Mouse (Mus musculus): ENCODE results near the gene Fam219a. TPM values are rescaled to one million over a fixed set of nuclear protein-coding genes. Genes with fewer than 3 reads are reported as not detected.

Gene Fam219a
- polyA plus RNA-seq (2014; fragmentation: Nextera tagmentation; extraction: Ambion mirVana) = 8.5 and 8.8 TPM in 2 replicates

GRCm38 (mm10) chr4:41569411-41569885 is at the start of gene Fam219a, which contains the start of gene Dnaic1:
Fam219a (minus strand) TSS chr4:41569538.
Dnaic1 (plus strand) TSS chr4:41569775.
- H3K4me3 ChIP-seq (ENCODE audit: low read depth, low read length) = peak within 1 kb of the TSS; percentile 60
- peak; percentile 98 for ATAC-seq (ENCODE audit: low FRiP score)
- peak within 1 kb of the TSS; percentile 73 for H3K4me2 ChIP-seq
- H3K4me1 ChIP-seq (ENCODE audit: control insufficient read depth, insufficient read depth, low read length) = peaks cover 25% of the 10 kb centered on the region
- no peaks in the 10 kb centered on the region for H3K27me3 ChIP-seq (ENCODE audit: control insufficient read depth, insufficient read depth, low read length)
- no peaks in the 10 kb centered on the region for H3K36me3 ChIP-seq (ENCODE audit: control insufficient read depth, insufficient read depth, low read length)
- no peaks in the 10 kb centered on the region for H3K9me3 ChIP-seq (ENCODE audit: control insufficient read depth, low read length)
- peak; percentile 99 for DNase-seq (ENCODE audit: low spot score, missing footprints)
- H3K27ac ChIP-seq (ENCODE audit: low read depth, low read length) = peak within 1 kb of the TSS; percentile 62
- WGBS = under 1% methylated on average over 41 of the region's 41 CpGs
- H3K9ac ChIP-seq (ENCODE audit: low read length) = peak within 1 kb of the TSS; percentile 59

- H3K9me3 ChIP-seq (ENCODE audit: control insufficient read depth, low read length) = no peaks in the 10 kb centered on the region
- peaks cover 26% of the 10 kb centered on the region for H3K4me1 ChIP-seq (ENCODE audit: control insufficient read depth, insufficient read depth, low read length)
- ATAC-seq (ENCODE audit: low FRiP score) = 0 out of 2 replicates have a peak, but pooled peaks have one; percentile 17
- no peak overlapping the region for H3K27ac ChIP-seq (ENCODE audit: low read depth, low read length)
- no peaks in the 10 kb centered on the region for H3K36me3 ChIP-seq (ENCODE audit: control insufficient read depth, insufficient read depth, low read length)
- DNase-seq (ENCODE audit: low spot score, missing footprints) = no peak
- H3K4me3 ChIP-seq (ENCODE audit: low read depth, low read length) = no peak overlapping the region
- H3K27me3 ChIP-seq (ENCODE audit: control insufficient read depth, insufficient read depth, low read length) = no peaks in the 10 kb centered on the region
- no peak overlapping the region for H3K9ac ChIP-seq (ENCODE audit: low read length)
- no peak overlapping the region for H3K4me2 ChIP-seq
- 66% methylated on average over 9 of the region's 9 CpGs for WGBS
Observed at GRCm38 (mm10) chr4:41615661-41616599, 46.6 kb upstream of the Fam219a start.

- Histone ChIP-seq H3K36me3 (ENCODE audit: control insufficient read depth, insufficient read depth, low read length) (no peaks in the 10 kb centered on the region), H3K4me1 (ENCODE audit: control insufficient read depth, insufficient read depth, low read length) (peaks cover 23% of the 10 kb centered on the region), H3K9me3 (ENCODE audit: control insufficient read depth, low read length) (no peaks in the 10 kb centered on the region), H3K27me3 (ENCODE audit: control insufficient read depth, insufficient read depth, low read length) (no peaks in the 10 kb centered on the region), H3K9ac (ENCODE audit: low read length) (peak overlapping the region; percentile 6; the same call in 1 of the 2 replicates), H3K27ac (ENCODE audit: low read depth, low read length) (no peak overlapping the region), H3K4me3 (ENCODE audit: low read depth, low read length) (no peak overlapping the region), H3K4me2 (no peak overlapping the region)
- ATAC-seq (ENCODE audit: low FRiP score) (peak; percentile 33), DNase-seq (ENCODE audit: low spot score, missing footprints) (peak; percentile 98)
- WGBS = 9% methylated on average over 7 of the region's 7 CpGs
Observed at GRCm38 (mm10) chr4:41614156-41614555, 44.8 kb upstream of the Fam219a start.

- Histone ChIP-seq H3K9ac (ENCODE audit: low read length) (peak overlapping the region; percentile 14; the same call in 1 of the 2 replicates), H3K27me3 (ENCODE audit: control insufficient read depth, insufficient read depth, low read length) (no peaks in the 10 kb centered on the region), H3K4me2 (0 out of 2 replicates have a peak overlapping the region, but pooled peaks have one; percentile 2)
Observed at GRCm38 (mm10) chr4:41612166-41612565, 42.8 kb upstream of the Fam219a start.

GRCm38 (mm10) chr4:41610594-41610980 is 41.2 kb upstream of the Fam219a start:
- H3K9me3 ChIP-seq (ENCODE audit: control insufficient read depth, low read length) = no peaks in the 10 kb centered on the region
- 44% methylated on average over 6 of the region's 6 CpGs for WGBS
- no peak overlapping the region for H3K27ac ChIP-seq (ENCODE audit: low read depth, low read length)
- no peak for ATAC-seq (ENCODE audit: low FRiP score)
- H3K27me3 ChIP-seq (ENCODE audit: control insufficient read depth, insufficient read depth, low read length) = no peaks in the 10 kb centered on the region
- peak; percentile 75 for DNase-seq (ENCODE audit: low spot score, missing footprints)
- H3K9ac ChIP-seq (ENCODE audit: low read length) = no peak overlapping the region
- no peaks in the 10 kb centered on the region for H3K36me3 ChIP-seq (ENCODE audit: control insufficient read depth, insufficient read depth, low read length)
- H3K4me3 ChIP-seq (ENCODE audit: low read depth, low read length) = no peak overlapping the region
- H3K4me2 ChIP-seq = no peak overlapping the region
- H3K4me1 ChIP-seq (ENCODE audit: control insufficient read depth, insufficient read depth, low read length) = peaks cover 22% of the 10 kb centered on the region

More at GRCm38 (mm10) chr4:41612166-41612565, 42.8 kb upstream of the Fam219a start:
- Histone ChIP-seq H3K4me1 (ENCODE audit: control insufficient read depth, insufficient read depth, low read length) (peaks cover 22% of the 10 kb centered on the region), H3K4me3 (ENCODE audit: low read depth, low read length) (no peak overlapping the region), H3K27ac (ENCODE audit: low read depth, low read length) (peak overlapping the region; percentile 57), H3K36me3 (ENCODE audit: control insufficient read depth, insufficient read depth, low read length) (no peaks in the 10 kb centered on the region), H3K9me3 (ENCODE audit: control insufficient read depth, low read length) (no peaks in the 10 kb centered on the region)
- 29% methylated on average over 8 of the region's 8 CpGs for WGBS
- peak; percentile 54 for ATAC-seq (ENCODE audit: low FRiP score)
- peak; percentile 91 for DNase-seq (ENCODE audit: low spot score, missing footprints)

GRCm38 (mm10) chr4:41609681-41610593 is 40.6 kb upstream of the Fam219a start:
- Histone ChIP-seq H3K27ac (ENCODE audit: low read depth, low read length) (no peak overlapping the region), H3K4me1 (ENCODE audit: control insufficient read depth, insufficient read depth, low read length) (peaks cover 25% of the 10 kb centered on the region), H3K9me3 (ENCODE audit: control insufficient read depth, low read length) (no peaks in the 10 kb centered on the region), H3K4me3 (ENCODE audit: low read depth, low read length) (no peak overlapping the region), H3K9ac (ENCODE audit: low read length) (no peak overlapping the region), H3K4me2 (no peak overlapping the region), H3K36me3 (ENCODE audit: control insufficient read depth, insufficient read depth, low read length) (no peaks in the 10 kb centered on the region), H3K27me3 (ENCODE audit: control insufficient read depth, insufficient read depth, low read length) (no peaks in the 10 kb centered on the region)
- ATAC-seq (ENCODE audit: low FRiP score) = no peak
- 87% methylated on average over 10 of the region's 10 CpGs for WGBS
- peak; percentile 71 for DNase-seq (ENCODE audit: low spot score, missing footprints)

GRCm38 (mm10) chr4:41606784-41607183 is 37.4 kb upstream of the Fam219a start:
- no peaks in the 10 kb centered on the region for H3K36me3 ChIP-seq (ENCODE audit: control insufficient read depth, insufficient read depth, low read length)
- 41% methylated on average over 4 of the region's 4 CpGs for WGBS
- ATAC-seq (ENCODE audit: low FRiP score) = no peak
- H3K27ac ChIP-seq (ENCODE audit: low read depth, low read length) = no peak overlapping the region
- no peaks in the 10 kb centered on the region for H3K27me3 ChIP-seq (ENCODE audit: control insufficient read depth, insufficient read depth, low read length)
- no peak overlapping the region for H3K4me2 ChIP-seq
- no peak overlapping the region for H3K9ac ChIP-seq (ENCODE audit: low read length)
- peak; percentile 87 for DNase-seq (ENCODE audit: low spot score, missing footprints)
- H3K4me3 ChIP-seq (ENCODE audit: low read depth, low read length) = no peak overlapping the region
- peaks cover 12% of the 10 kb centered on the region for H3K4me1 ChIP-seq (ENCODE audit: control insufficient read depth, insufficient read depth, low read length)
- H3K9me3 ChIP-seq (ENCODE audit: control insufficient read depth, low read length) = no peaks in the 10 kb centered on the region

GRCm38 (mm10) chr4:41604476-41605396 is 35.4 kb upstream of the Fam219a start:
- whole genome bisulfite sequencing = 35% methylated on average over 8 of the region's 8 CpGs
- DNase-seq (ENCODE audit: low spot score, missing footprints) = peak; percentile 83
- H3K36me3 ChIP-seq (ENCODE audit: control insufficient read depth, insufficient read depth, low read length) = no peaks in the 10 kb centered on the region
- H3K27me3 ChIP-seq (ENCODE audit: control insufficient read depth, insufficient read depth, low read length) = no peaks in the 10 kb centered on the region
- peaks cover 7% of the 10 kb centered on the region for H3K4me1 ChIP-seq (ENCODE audit: control insufficient read depth, insufficient read depth, low read length)
- no peak overlapping the region for H3K27ac ChIP-seq (ENCODE audit: low read depth, low read length)
- no peak overlapping the region for H3K4me2 ChIP-seq
- H3K9me3 ChIP-seq (ENCODE audit: control insufficient read depth, low read length) = no peaks in the 10 kb centered on the region
- H3K4me3 ChIP-seq (ENCODE audit: low read depth, low read length) = no peak overlapping the region
- no peak overlapping the region for H3K9ac ChIP-seq (ENCODE audit: low read length)
- ATAC-seq (ENCODE audit: low FRiP score) = peak; percentile 55
